Mouse (Mus musculus): ENCODE results near the gene Spata7.

DNA sequence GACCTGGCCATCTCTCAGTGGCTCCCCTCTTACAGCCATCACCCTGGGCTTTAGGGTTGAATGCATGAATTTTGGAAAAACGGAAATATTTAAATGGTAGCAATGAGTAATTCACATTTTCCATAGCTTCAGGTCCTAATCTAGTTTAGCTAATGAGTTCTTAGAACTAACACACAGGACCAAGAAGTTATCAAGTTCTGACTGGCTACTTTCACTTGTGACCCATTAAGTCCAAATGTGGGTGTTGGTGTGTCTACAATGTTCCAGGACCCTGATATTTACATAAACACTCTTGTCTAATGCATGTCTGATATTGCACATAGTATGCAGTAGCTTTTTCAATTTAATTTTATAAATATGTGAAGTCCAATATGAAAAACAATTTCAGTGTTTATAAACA is 22.7 kb upstream of the Spata7 start:
- TF ChIP-seq CTCF (IDR thresholded peaks at IDR 0.05; ENCODE audit: low read depth, low read length) (no peak), POLR2A (IDR thresholded peaks at IDR 0.05; ENCODE audit: insufficient read depth, low read length) (no peak), EP300 (IDR thresholded peaks at IDR 0.05; ENCODE audit: insufficient read depth, low read depth, low read length) (no peak)
